Mouse (Mus musculus) mouse trophoblast stem cell (cell line): ENCODE results near the gene Rcn2.
"Not testable (repeated sequence)": the region's sequence is repeated elsewhere in the genome, so short reads cannot be mapped to it uniquely, and the experiment has no call there.

Experiments used
- in situ Hi-C, 2 experiments: fragments of 300-500 bp; cut with MseI, MboI; formaldehyde crosslinking; loops; 2 replicates in 1 of 2; 3 replicates in 1 of 2; pipeline ENCODE4 v1.15.1; 2025

Gene Rcn2

GRCm38 (mm10) chr9:56041372-56042180, at the start of gene Rcn2:
Gene Rcn2, plus strand, starts transcription at chr9:56041845.
- in situ Hi-C loops = no loop called here

GRCm38 (mm10) chr9:56004679-56005078, 37.0 kb upstream of the Rcn2 start:
- in situ Hi-C loops = not testable (repeated sequence)

- in situ Hi-C loops = no loop called here
These were observed 31.2 kb upstream of the Rcn2 start, which contains the start of gene 4930563M21Rik for GRCm38 (mm10) chr9:56010450-56010849. Gene 4930563M21Rik, minus strand, starts transcription at chr9:56010550.

- in situ Hi-C loops = no loop called here
These were observed 16.9 kb upstream of the Rcn2 start for GRCm38 (mm10) chr9:56024772-56025171.

- in situ Hi-C loops = no loop called here
These were observed 14.4 kb upstream of the Rcn2 start for GRCm38 (mm10) chr9:56027292-56027691.

- in situ Hi-C loops = no loop called here
These were observed 9.4 kb upstream of the Rcn2 start for GRCm38 (mm10) chr9:56032219-56032618.

GRCm38 (mm10) chr9:56042181-56042621, 556 bp downstream of the Rcn2 start:
- in situ Hi-C loops = no loop called here

GRCm38 (mm10) chr9:56053796-56054195, 12.2 kb downstream of the Rcn2 start:
- in situ Hi-C loops = no loop called here

GRCm38 (mm10) chr9:56056147-56056546, 14.5 kb downstream of the Rcn2 start:
- in situ Hi-C loops = no loop called here

GRCm38 (mm10) chr9:56062336-56062735, 20.7 kb downstream of the Rcn2 start:
- in situ Hi-C loops = no loop called here

- in situ Hi-C loops = no loop called here
These were observed 23.4 kb downstream of the Rcn2 start for GRCm38 (mm10) chr9:56065011-56065410.

- in situ Hi-C loops = no loop called here
These were observed 26.3 kb downstream of the Rcn2 start for GRCm38 (mm10) chr9:56067964-56068363.

GRCm38 (mm10) chr9:56068630-56069029, 27.0 kb downstream of the Rcn2 start:
- in situ Hi-C loops = no loop called here

GRCm38 (mm10) chr9:56072861-56073260, 31.2 kb downstream of the Rcn2 start:
- in situ Hi-C loops = no loop called here

- in situ Hi-C loops = loop anchor here in 1 of 2 experiments (5.0 kb wide), 1 partner anchor 42 kb away; no protein-coding TSS in a partner anchor
These were observed 33.2 kb downstream of the Rcn2 start for GRCm38 (mm10) chr9:56074863-56075262.

GRCm38 (mm10) chr9:56075264-56075663, 33.6 kb downstream of the Rcn2 start:
- in situ Hi-C loops = loop anchor here in 1 of 2 experiments (5.0 kb wide), 1 partner anchor 42 kb away; no protein-coding TSS in a partner anchor

- in situ Hi-C loops = loop anchor here in 1 of 2 experiments (5.0 kb wide), 1 partner anchor 41 kb away; no protein-coding TSS in a partner anchor
These were observed 34.4 kb downstream of the Rcn2 start for GRCm38 (mm10) chr9:56075901-56076620.

GRCm38 (mm10) chr9:56079587-56079986, 37.9 kb downstream of the Rcn2 start:
- in situ Hi-C loops = loop anchor here in 1 of 2 experiments (5.0 kb wide), 1 partner anchor 38 kb away; no protein-coding TSS in a partner anchor

- in situ Hi-C loops = no loop called here
These were observed 44.9 kb downstream of the Rcn2 start for GRCm38 (mm10) chr9:56086524-56086923.

- in situ Hi-C loops = no loop called here
These were observed 48.3 kb downstream of the Rcn2 start, which contains the start of gene Pstpip1 for GRCm38 (mm10) chr9:56089778-56090520. Gene Pstpip1, plus strand, starts transcription at chr9:56089962.

- in situ Hi-C loops = no loop called here
These were observed 49.0 kb downstream of the Rcn2 start for GRCm38 (mm10) chr9:56090546-56091225.
